Mouse (Mus musculus) bone marrow, adult 2 months (tissue): ENCODE measurements around the gene Cbx1.

Experiments used
- CTCF ChIP-seq: fragments of 200-500 bp; IDR thresholded peaks from 2 replicates; pipeline ENCODE4 v1.5.1; 2011; ENCODE audit warnings: low read length, control low read depth; ENCODE audit not compliant: control insufficient read depth, insufficient read depth
- POLR2A ChIP-seq: fragments of 200-500 bp; IDR thresholded peaks from 2 replicates; pipeline ENCODE4 v1.6.1; 2011; ENCODE audit warnings: low read depth, mild to moderate bottlenecking, control low read depth, low read length, borderline replicate concordance; ENCODE audit not compliant: control insufficient read depth

DNA sequence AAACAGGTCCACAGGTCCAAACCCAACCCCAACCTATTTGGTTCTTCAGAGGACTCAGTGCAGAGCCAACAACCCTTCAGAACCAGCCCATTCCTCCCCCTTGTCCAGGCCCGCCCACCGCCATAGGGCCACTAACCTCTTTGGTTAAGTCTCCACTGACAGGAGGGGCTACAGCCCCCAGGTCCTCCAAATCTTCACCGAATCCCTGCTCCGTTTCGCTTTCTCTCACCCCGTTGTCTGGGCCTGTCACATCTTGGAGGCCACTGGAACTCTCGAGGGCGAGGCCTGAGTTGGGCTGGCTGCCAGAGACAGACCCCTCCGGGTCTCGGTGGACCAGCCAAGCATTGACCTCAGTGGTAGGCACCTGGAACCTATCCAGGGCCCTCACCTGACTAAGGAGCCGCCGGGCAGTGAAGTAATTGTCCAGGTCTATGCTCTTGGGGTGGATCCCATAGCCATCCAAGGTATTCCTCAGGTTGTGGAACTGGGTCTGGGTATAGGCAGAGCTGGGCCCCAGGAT is 38.2 kb downstream of the Cbx1 start:
- TF ChIP-seq CTCF (no peak), POLR2A (no peak)
